Mouse (Mus musculus) CD4-positive helper T cell, adult 2 months (primary cell): Measurements from ENCODE around the gene 4930583I09Rik.

Experiments used
- DNase-seq: peaks from one replicate; pipeline ENCODE4 v3.0.0-alpha.2; 2012; ENCODE audit warnings: low read depth, missing footprints, low spot score

The 4930583I09Rik gene

DNA sequence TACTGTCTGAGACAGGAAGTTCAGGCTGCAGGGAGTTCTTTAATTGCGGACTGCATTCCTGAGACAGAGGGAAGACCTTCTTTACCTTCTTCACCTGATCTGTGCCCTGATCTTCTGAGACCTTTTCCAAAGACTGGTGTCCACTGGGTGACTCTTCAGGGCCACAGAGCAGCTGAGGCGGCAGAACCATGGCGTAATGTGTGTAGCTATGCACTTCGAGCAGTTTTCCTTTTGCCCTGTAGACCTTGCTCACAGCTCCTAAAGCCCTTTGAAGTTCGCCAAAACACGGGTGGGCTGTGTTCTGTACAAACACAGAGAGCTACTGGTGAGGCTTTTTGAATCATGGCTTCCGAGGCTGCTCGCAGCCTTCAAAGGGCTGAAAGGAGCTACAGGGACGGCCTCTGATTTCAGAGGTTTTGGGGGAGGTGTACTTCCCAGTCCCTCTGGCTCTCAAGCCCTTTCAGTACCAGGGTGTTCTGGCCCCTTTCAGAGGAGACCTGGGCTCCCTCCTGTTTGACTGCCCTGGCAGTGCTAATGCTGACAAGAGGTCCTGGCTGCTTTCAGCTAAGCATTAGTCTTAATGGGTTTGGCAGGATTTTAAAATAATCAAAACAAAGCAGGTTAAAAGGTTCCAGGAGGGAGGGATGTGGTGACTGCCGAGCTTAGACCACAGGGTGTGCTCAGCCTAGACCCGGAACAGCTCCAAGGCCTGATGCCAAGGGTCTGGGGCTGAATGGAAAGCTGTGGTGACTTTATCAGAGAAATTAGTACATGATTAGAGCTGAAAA lies 33.5 kb downstream of the 4930583I09Rik start:
- no peak for DNase-seq

DNA sequence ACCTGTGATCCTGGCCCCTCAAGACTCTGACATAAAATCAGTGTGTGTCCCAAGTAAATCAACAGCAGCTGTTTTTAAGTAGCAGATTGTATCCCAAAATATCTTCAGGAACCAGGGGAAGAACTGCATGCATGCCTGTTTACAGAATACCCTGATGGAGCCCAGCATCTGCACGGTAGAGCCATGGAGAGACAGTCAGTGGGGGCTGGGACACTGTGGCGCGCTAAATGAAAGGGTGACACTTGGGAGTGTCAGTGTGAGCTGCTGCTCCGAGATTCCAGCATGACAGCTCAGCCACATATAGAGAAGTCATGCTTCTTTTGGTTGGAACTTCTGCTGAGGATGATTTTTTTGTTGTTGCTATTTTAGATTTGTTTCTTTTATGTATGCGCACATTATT lies 43.2 kb downstream of the 4930583I09Rik start:
- DNase-seq = no peak

DNA sequence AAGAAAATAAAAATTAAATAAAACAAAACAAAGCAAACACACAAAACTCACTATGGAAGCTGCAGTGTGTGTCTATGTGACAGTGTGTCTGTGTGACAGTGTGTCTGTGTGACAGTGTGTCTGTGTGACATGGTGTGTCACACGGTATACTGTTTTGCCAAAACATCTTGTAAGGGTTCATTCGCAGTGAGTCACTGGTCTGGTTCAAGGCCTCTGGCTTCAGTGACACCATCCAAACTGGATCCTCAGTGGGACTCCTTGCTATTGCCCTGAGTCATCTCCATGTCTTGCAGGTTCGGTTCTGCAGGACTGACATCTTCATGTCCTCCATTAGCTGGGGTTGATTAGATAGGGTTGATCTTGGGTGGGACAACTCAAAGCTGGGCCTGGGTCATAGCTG lies 43.8 kb downstream of the 4930583I09Rik start:
- DNase-seq = no peak

DNA sequence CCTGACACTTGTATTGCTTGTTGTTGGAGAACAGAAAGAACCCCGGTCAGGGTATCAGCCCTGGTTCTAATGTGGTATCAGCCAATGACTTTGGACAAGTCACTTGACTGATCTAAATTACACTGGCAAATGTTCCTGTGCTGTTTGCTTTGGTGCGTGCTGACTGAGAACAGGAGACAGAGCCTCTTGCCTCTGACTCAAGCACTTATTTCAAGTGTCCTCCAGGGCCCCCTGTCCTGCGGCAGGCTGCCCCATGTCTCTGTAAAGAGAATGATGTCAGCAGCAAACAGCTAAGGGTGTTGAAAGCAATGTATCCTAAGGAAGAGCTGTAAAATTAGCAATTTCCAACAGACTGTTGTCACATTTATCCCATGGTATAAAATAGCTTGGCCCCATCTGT lies 46.7 kb downstream of the 4930583I09Rik start:
- DNase-seq = no peak

DNA sequence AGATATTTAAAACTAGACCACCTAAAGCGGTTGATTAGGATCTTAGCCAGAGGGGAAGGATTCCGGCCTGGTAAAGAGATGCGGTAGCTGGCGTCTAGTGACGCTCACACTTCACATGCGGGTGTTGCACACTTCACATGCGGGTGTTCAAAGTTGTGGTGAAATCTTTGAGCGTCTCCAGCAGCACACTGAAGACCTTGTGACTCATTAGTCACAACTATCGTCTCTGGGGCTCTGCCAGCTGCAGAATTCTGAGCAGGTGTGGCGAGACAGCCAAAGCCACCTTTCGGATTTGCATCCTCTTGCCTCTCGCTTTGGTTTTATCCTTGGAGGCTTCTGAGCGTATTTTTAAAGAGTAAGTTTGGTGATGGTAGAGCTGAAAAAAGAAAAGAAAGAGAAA lies 47.6 kb downstream of the 4930583I09Rik start:
- DNase-seq = no peak

DNA sequence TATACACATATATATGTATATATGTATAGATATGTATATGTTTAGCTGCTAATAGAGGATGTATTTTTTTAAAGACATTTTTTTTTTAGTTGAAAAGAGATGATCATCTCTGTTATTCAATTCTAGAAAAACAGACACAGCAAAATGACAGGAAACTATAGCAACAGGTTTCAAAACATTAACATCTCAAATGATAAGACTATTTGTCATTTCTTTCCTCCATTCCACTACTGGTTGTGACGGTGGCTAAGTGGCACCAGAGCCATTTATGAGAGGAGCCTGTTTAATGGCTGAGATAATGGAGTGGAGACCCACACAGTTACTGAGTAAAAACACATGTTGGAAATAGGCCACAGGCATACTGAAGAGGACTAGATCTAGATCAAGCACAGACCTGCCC lies 49.9 kb downstream of the 4930583I09Rik start:
- DNase-seq = peak; percentile 9
